Mouse (Mus musculus): ENCODE results near the gene Sat1. TPM values are rescaled to one million over a fixed set of nuclear protein-coding genes. Genes with fewer than 3 reads are reported as not detected.
A peak's percentile ranks its signal among the peaks of the same experiment; 100 is the strongest.
"Not testable (repeated sequence)": the region's sequence is repeated elsewhere in the genome, so short reads cannot be mapped to it uniquely, and the experiment has no call there.

Sat1 gene
- 50.8 and 58.7 TPM in 2 replicates for polyA plus RNA-seq (2016; fragmentation: Nextera tagmentation; extraction: Ambion mirVana)

GRCm38 (mm10) chrX:155216271-155216670, at the start of gene Sat1:
Gene Sat1 (minus strand): TSS chrX:155216449.
- Histone ChIP-seq H3K9me3 (replicated peaks) (no peaks in the 10 kb centered on the region), H3K4me3 (peak within 1 kb of the TSS; percentile 54), H3K27ac (peak within 1 kb of the TSS; percentile 61; the same call in 1 of the 2 replicates), H3K27me3 (ENCODE audit: low read depth, poor library complexity, severe bottlenecking) (no peaks in the 10 kb centered on the region), H3K36me3 (no peaks in the 10 kb centered on the region), H3K4me1 (no peaks in the 10 kb centered on the region)
- DNase-seq (ENCODE audit: low spot score) = peak; percentile 80
- WGBS = 3% methylated on average over 24 of the region's 26 CpGs

- Histone ChIP-seq H3K27ac (no peak overlapping the region), H3K4me1 (no peaks in the 10 kb centered on the region), H3K36me3 (no peaks in the 10 kb centered on the region), H3K9me3 (replicated peaks) (no peaks in the 10 kb centered on the region), H3K4me3 (peak overlapping the region; percentile 58), H3K27me3 (ENCODE audit: low read depth, poor library complexity, severe bottlenecking) (no peaks in the 10 kb centered on the region)
- no peak for DNase-seq (ENCODE audit: low spot score)
- WGBS = 33% methylated on average over 1 of the region's 1 CpGs
Observed at GRCm38 (mm10) chrX:155262915-155263252, 46.6 kb upstream of the Sat1 start.

DNA sequence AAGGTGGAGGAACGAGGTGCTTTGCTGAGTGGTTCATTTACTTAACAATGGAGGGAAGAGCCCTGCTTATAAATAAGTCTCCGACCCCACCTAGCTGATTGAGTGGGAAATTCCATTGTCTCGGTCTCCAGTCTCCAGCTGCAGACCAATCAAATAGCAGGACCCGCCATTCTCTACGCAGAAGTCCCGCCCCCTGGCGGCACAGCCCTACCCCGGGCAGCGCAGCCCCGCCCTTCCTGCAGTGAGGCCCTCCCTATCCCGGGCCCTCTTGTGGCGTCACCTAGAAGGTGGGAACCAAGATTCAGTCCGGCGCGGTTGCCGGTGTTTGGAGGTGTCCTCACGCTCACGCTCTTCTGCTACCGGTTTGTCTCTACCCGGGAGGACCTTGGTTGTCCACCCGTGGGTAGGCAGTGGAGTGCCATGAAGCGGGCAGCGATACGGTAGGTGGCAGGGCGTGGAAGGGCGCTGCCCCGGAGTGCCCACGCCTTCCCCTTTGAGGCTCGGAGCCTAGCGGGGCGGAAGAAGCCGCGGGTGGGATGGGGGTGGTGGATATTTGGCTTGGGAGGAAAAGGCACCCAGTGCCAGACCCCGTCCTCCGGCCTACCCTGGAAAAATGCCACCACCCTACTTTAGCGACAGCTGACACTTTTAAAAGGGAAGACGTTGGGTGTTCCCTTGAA, 46.1 kb upstream of the Sat1 start, which contains the start of gene Acot9:
Gene Acot9 (plus strand): TSS at position 209 of the 680 bp plus-strand sequence.
- Histone ChIP-seq H3K36me3 (no peaks in the 10 kb centered on the region), H3K27ac (peak within 1 kb of the TSS; percentile 70)
- 7% methylated on average over 37 of the region's 37 CpGs for WGBS

GRCm38 (mm10) chrX:155256856-155257255, 40.6 kb upstream of the Sat1 start:
- no peak overlapping the region for H3K27ac ChIP-seq
- no peaks in the 10 kb centered on the region for H3K9me3 ChIP-seq (replicated peaks)
- no peaks in the 10 kb centered on the region for H3K27me3 ChIP-seq (ENCODE audit: low read depth, poor library complexity, severe bottlenecking)
- DNase-seq (ENCODE audit: low spot score) = no peak
- no peaks in the 10 kb centered on the region for H3K4me1 ChIP-seq
- no peaks in the 10 kb centered on the region for H3K36me3 ChIP-seq
- H3K4me3 ChIP-seq = no peak overlapping the region

More for the DNA sequence above, 46.1 kb upstream of the Sat1 start, which contains the start of gene Acot9:
- H3K27me3 ChIP-seq (ENCODE audit: low read depth, poor library complexity, severe bottlenecking) = no peaks in the 10 kb centered on the region
- no peaks in the 10 kb centered on the region for H3K9me3 ChIP-seq (replicated peaks)
- peak; percentile 78 for DNase-seq (ENCODE audit: low spot score)
- peak within 1 kb of the TSS; percentile 58 for H3K4me3 ChIP-seq
- H3K4me1 ChIP-seq = no peaks in the 10 kb centered on the region

DNA sequence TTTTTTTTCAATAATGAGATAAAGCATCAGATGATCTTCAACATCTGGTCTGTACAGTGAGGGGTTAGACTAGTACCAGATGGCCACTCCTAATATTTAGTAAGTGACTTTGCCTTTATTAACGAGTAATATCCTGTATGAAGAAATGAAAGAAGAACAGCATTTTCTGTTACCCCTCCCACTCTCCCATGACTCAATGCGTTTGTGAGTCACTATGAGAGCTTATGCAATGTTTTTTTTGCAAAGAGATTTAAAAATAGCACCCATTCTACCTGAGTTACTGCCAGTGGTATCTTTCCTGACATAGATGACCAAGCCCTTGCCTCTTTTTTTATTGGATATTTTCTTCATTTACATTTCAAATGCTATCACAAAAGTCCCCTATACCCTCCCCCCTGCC, 2.0 kb upstream of the Sat1 start:
- H3K36me3 ChIP-seq = no peaks in the 10 kb centered on the region
- no peak overlapping the region for H3K27ac ChIP-seq
- no peaks in the 10 kb centered on the region for H3K27me3 ChIP-seq (ENCODE audit: low read depth, poor library complexity, severe bottlenecking)
- no peak overlapping the region for H3K4me3 ChIP-seq
- no peak for DNase-seq (ENCODE audit: low spot score)
- no peaks in the 10 kb centered on the region for H3K4me1 ChIP-seq
- no peaks in the 10 kb centered on the region for H3K9me3 ChIP-seq (replicated peaks)
- 73% methylated on average over 2 of the region's 2 CpGs for WGBS

GRCm38 (mm10) chrX:155215501-155216248, 574 bp downstream of the Sat1 start:
- Histone ChIP-seq H3K4me3 (peak overlapping the region; percentile 54), H3K9me3 (replicated peaks) (no peaks in the 10 kb centered on the region), H3K27me3 (ENCODE audit: low read depth, poor library complexity, severe bottlenecking) (no peaks in the 10 kb centered on the region), H3K27ac (peak overlapping the region; percentile 61; the same call in 1 of the 2 replicates), H3K4me1 (no peaks in the 10 kb centered on the region), H3K36me3 (no peaks in the 10 kb centered on the region)
- DNase-seq (ENCODE audit: low spot score) = peak; percentile 39
- WGBS = 27% methylated on average over 22 of the region's 24 CpGs

- WGBS = 91% methylated on average over 5 of the region's 5 CpGs
- no peak for DNase-seq (ENCODE audit: low spot score)
- Histone ChIP-seq H3K4me3 (no peak overlapping the region), H3K27me3 (ENCODE audit: low read depth, poor library complexity, severe bottlenecking) (no peaks in the 10 kb centered on the region), H3K36me3 (no peaks in the 10 kb centered on the region), H3K4me1 (no peaks in the 10 kb centered on the region), H3K27ac (no peak overlapping the region), H3K9me3 (replicated peaks) (no peaks in the 10 kb centered on the region)
Observed at GRCm38 (mm10) chrX:155214291-155215136, 1.7 kb downstream of the Sat1 start.

DNA sequence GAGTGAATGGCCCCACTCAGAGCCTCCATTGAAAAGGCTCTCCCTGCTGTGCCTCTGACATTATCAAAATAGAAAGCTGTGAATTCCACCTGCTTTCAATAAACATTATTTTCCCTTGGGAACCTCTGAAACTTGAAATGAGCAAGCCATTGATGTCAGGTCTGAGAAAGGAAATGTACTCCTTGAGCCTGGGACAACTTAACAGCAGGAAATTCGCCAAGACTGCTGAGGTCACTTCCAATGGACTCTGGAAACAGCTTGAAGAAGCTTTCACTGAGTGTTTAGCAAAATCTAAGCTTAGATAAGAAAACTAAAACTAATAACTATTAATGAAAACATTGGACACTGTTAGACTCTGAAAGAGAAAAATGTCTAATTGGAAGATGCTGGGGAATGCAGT, 7.6 kb downstream of the Sat1 start:
- Histone ChIP-seq H3K4me1 (no peaks in the 10 kb centered on the region), H3K4me3 (no peak overlapping the region), H3K36me3 (no peaks in the 10 kb centered on the region), H3K27ac (no peak overlapping the region), H3K9me3 (replicated peaks) (no peaks in the 10 kb centered on the region), H3K27me3 (ENCODE audit: low read depth, poor library complexity, severe bottlenecking) (no peaks in the 10 kb centered on the region)
- 14% methylated on average over 1 of the region's 1 CpGs for WGBS
- DNase-seq (ENCODE audit: low spot score) = no peak

GRCm38 (mm10) chrX:155205436-155205835, 10.8 kb downstream of the Sat1 start:
- H3K4me1 ChIP-seq; H3K9me3 ChIP-seq (replicated peaks); H3K27ac ChIP-seq; H3K4me3 ChIP-seq; H3K36me3 ChIP-seq; H3K27me3 ChIP-seq (ENCODE audit: low read depth, poor library complexity, severe bottlenecking); DNase-seq (ENCODE audit: low spot score): not testable (repeated sequence)
- WGBS = 72% methylated on average over 2 of the region's 2 CpGs

DNA sequence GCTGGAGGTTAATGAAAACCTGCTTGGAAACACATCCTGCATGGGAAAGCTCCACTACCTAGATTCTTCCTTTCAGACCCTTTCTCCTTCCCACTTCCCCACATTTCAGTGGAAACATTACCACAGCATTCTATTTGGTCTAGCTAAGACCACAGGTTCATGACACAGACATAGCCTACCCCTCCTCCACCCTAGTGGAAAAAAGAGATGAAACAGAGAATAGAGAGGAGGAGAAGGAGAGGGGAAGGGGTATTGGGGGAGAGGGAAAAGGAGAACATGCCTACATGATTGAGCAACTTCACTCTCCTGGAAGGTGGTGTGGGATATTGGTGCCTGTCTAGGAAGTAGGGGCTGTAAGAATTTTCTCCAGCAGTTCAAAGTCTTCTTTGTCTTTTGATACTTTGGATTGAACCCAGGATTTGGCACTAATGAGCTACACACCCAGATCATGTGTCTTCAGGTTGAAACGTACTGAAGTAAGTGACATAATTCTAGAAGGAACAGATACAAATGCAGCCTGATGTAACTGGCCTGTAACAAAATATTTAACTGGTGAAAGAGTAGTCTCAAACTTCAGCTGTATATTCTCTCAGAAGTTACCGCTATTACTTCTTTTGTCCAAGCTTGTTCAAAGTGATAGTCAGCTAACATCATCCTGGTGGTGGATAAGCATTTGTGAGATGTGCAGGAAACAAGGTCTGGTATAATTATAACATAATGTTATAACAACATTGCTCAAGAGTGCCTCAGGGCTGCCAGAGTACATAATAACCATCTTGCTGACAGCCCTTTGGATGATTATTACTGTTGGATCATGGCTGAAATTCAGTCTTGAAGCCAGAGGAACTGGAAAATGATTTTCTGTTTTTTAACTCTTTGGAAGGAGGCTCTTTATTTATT, 13.6 kb downstream of the Sat1 start:
- H3K4me1 ChIP-seq = no peaks in the 10 kb centered on the region
- no peaks in the 10 kb centered on the region for H3K9me3 ChIP-seq (replicated peaks)
- WGBS = 77% methylated on average over 2 of the region's 2 CpGs
- H3K27ac ChIP-seq = no peak overlapping the region
- H3K4me3 ChIP-seq = no peak overlapping the region
- H3K27me3 ChIP-seq (ENCODE audit: low read depth, poor library complexity, severe bottlenecking) = no peaks in the 10 kb centered on the region
- H3K36me3 ChIP-seq = no peaks in the 10 kb centered on the region
- DNase-seq (ENCODE audit: low spot score) = no peak

- no peaks in the 10 kb centered on the region for H3K27me3 ChIP-seq (ENCODE audit: low read depth, poor library complexity, severe bottlenecking)
Observed at GRCm38 (mm10) chrX:155201799-155202198, 14.4 kb downstream of the Sat1 start.

GRCm38 (mm10) chrX:155194979-155195378, 21.3 kb downstream of the Sat1 start:
- Histone ChIP-seq H3K27ac (no peak overlapping the region), H3K27me3 (ENCODE audit: low read depth, poor library complexity, severe bottlenecking) (no peaks in the 10 kb centered on the region), H3K4me3 (no peak overlapping the region), H3K4me1 (no peaks in the 10 kb centered on the region), H3K36me3 (no peaks in the 10 kb centered on the region), H3K9me3 (replicated peaks) (no peaks in the 10 kb centered on the region)
- no peak for DNase-seq (ENCODE audit: low spot score)
- 88% methylated on average over 4 of the region's 4 CpGs for WGBS

More at GRCm38 (mm10) chrX:155201799-155202198, 14.4 kb downstream of the Sat1 start:
- WGBS = 69% methylated on average over 1 of the region's 1 CpGs
- no peak for DNase-seq (ENCODE audit: low spot score)
- Histone ChIP-seq H3K4me1 (no peaks in the 10 kb centered on the region), H3K9me3 (replicated peaks) (no peaks in the 10 kb centered on the region), H3K27ac (no peak overlapping the region), H3K36me3 (no peaks in the 10 kb centered on the region), H3K4me3 (no peak overlapping the region)

Measured in limb, embryonic 10.5 days (tissue).